Comparison of ENCODE assay signal across 1 mouse cellular context in genomic region chr6:129497345-129498218, GRCm38 (mm10).
TF ChIP-seq lines count a peak whose summit lies in the region.

No protein-coding gene starts in this region.

TF ChIP-seq in MEL, 35 proteins besides CTCF, POLR2A, EP300 and RAD21:
- TF ChIP-seq MYC (IDR thresholded peaks at IDR 0.05; ENCODE audit: low read depth, low read length) (no peak), SMC3 (IDR thresholded peaks at IDR 0.05; ENCODE audit: low read depth, low read length) (no peak), MAZ (IDR thresholded peaks at IDR 0.05; ENCODE audit: low read depth, low read length) (no peak), RCOR1 (IDR thresholded peaks at IDR 0.05; ENCODE audit: low read depth, low read length) (no peak), ELF1 (IDR thresholded peaks at IDR 0.05; ENCODE audit: low read depth, low read length) (no peak), MYB (IDR thresholded peaks at IDR 0.05; ENCODE audit: low read depth, low read length) (no peak), MAFK (IDR thresholded peaks at IDR 0.05; ENCODE audit: borderline replicate concordance, low read depth, low read length) (no peak), MXI1 (IDR thresholded peaks at IDR 0.05; ENCODE audit: low read depth, low read length) (no peak), E2F4 (IDR thresholded peaks at IDR 0.05; ENCODE audit: borderline replicate concordance, low read depth, low read length) (no peak), POLR2AphosphoS5 (IDR thresholded peaks at IDR 0.05; ENCODE audit: borderline replicate concordance, low read depth, low read length) (no peak), BHLHE40 (IDR thresholded peaks at IDR 0.05; ENCODE audit: borderline replicate concordance, low read depth, low read length) (no peak), GATA1 (IDR thresholded peaks at IDR 0.05; ENCODE audit: low read depth, low read length) (no peak), SIN3A (IDR thresholded peaks at IDR 0.05; ENCODE audit: low read length) (no peak), CHD2 (IDR thresholded peaks at IDR 0.05; ENCODE audit: low read length) (no peak), TAL1 (IDR thresholded peaks at IDR 0.05; ENCODE audit: low read length) (no peak), USF2 (IDR thresholded peaks at IDR 0.05; ENCODE audit: borderline replicate concordance in 1 of 2, insufficient read depth in 1 of 2, low read depth in 1 of 2, low read length in 2 of 2) (no peak), ZMIZ1 (IDR thresholded peaks at IDR 0.05; ENCODE audit: low read depth, low read length) (no peak)
